Mouse (Mus musculus) testis, postnatal 14 days (tissue): ENCODE data around the gene Ifi213.
"Not testable (repeated sequence)": the region's sequence is repeated elsewhere in the genome, so short reads cannot be mapped to it uniquely, and the experiment has no call there.

Experiments
- DNase-seq: peaks from one replicate; pipeline ENCODE4 v3.0.0; 2021; ENCODE audit warnings: low spot score

Ifi213 gene

GRCm38 (mm10) chr1:173598838-173599494 lies at the start of gene Ifi213:
Gene Ifi213, minus strand, starts transcription at chr1:173599274.
- DNase-seq, result not testable (repeated sequence)

GRCm38 (mm10) chr1:173645393-173645792 lies 46.3 kb upstream of the Ifi213 start:
- DNase-seq, result no peak

- DNase-seq, result no peak
Measured at GRCm38 (mm10) chr1:173633969-173634645, 35.0 kb upstream of the Ifi213 start.

GRCm38 (mm10) chr1:173630622-173631021 lies 31.5 kb upstream of the Ifi213 start, which contains the start of gene Ifi209:
Gene Ifi209, plus strand, starts transcription at chr1:173630917.
- not testable (repeated sequence) for DNase-seq

DNA sequence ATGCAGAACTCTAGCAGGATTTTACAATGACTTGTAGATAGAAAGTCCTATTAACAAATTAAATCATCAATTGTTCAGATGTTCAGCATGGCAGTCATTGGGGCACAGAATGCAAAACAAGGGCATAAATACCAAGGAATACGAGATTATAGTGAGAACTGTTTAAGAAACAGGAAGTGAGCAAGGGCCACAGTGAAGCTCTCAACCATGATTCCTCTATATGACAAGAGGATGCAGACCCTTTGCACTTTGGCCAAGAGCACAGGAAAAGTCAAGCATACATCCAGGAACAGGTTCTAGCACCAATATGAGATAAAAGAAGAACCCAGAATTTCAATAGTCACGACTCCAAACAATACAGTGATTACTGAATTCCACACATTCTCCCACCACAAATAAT lies 27.6 kb upstream of the Ifi213 start:
- DNase-seq, result no peak

DNA sequence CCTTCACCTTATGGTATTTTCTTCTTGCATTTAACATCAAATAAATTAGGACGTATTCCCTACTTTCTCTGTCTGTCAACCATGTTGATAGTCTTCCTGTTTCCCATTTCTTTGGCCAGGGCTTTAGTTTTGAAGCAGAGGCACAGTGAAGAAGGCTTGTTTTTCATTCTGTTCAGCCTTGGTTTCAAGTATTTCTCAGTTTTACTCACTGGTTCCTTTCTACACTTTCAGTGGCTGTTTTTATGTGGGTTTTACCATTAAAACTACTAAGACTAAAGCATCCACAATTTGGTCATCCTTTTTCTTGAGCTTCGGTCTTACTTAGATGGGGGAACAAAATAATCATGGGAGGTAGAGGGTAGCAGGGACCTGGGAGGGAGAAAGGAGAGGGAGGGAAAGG lies 25.0 kb upstream of the Ifi213 start:
- DNase-seq, result no peak

GRCm38 (mm10) chr1:173622216-173622615 lies 23.1 kb upstream of the Ifi213 start:
- not testable (repeated sequence) for DNase-seq

DNA sequence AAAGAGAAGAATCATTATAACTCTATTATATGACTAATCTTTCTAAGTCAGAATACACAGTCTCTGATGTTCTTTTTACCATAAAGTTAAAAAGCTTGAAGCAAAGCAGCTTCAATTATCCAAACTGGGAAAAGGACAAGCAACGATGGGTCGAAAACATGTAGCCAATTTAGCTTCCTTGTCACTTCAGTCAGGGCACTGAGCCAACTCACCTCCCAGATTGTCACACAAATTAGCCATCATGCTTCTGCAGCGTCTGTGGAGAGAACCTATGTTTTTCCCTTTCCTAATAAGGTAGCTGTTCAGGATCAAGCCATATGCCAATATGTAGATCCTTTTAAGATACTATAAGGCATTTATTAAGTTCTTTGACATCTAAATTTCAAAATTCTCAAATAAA lies 11.2 kb upstream of the Ifi213 start:
- DNase-seq, result not testable (repeated sequence)

- not testable (repeated sequence) for DNase-seq
Measured at GRCm38 (mm10) chr1:173589698-173590097, 9.4 kb downstream of the Ifi213 start.

- DNase-seq, result no peak
Measured at GRCm38 (mm10) chr1:173579921-173580585, 19.0 kb downstream of the Ifi213 start.

- DNase-seq, result no peak
Measured at GRCm38 (mm10) chr1:173579079-173579478, 20.0 kb downstream of the Ifi213 start.

- DNase-seq, result not testable (repeated sequence)
Measured at GRCm38 (mm10) chr1:173550491-173551050, 48.5 kb downstream of the Ifi213 start.

GRCm38 (mm10) chr1:173548798-173549197 lies 50.3 kb downstream of the Ifi213 start:
- DNase-seq, result not testable (repeated sequence)

DNA sequence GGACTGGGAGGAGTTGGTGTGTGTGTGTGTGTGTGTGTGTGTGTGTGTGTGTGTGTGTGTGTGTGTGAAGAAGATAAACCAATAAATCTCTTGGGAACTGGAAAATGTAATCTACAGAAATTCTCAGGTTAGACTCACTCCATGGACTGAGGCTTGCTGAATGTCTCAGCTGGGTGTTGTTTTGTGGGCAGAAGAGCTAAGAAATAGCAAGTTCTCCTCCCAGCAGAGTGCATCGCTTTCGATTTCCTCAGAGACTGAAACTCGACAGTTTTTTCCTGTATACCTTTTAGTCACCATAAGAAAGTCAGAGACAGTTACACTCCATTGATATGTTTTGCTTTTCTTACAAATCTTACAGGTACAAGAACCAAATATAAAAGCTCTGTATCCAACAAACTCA lies 63.3 kb downstream of the Ifi213 start, which contains the start of gene Ifi214:
Ifi214 (minus strand) TSS at position 167 of the 400 bp plus-strand sequence.
- DNase-seq, result not testable (repeated sequence)

DNA sequence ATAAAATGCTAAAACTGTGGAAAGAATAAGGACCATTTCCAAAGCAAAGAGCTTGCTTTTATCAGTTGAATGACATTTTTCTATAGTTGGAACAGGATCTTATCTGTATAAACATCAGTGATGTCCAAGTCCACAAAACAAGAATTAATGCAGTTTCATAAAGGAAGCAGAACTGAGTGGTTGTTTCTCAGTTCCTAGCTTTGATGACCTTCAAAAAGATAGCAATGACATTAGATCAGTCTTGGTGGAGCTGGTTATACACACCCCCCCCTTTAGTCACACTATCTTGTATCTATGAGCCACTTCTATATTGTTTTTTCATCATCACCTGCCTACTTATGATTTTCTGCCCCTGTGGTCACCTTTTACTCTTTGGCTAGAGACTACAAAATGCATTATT lies 77.6 kb downstream of the Ifi213 start:
- DNase-seq, result no peak
